Mouse (Mus musculus) G1E (cell line): Measurements from ENCODE around the gene Map2k5. TPM values are rescaled to one million over a fixed set of nuclear protein-coding genes. Genes with fewer than 3 reads are reported as not detected.

Experiments used
- ATAC-seq: 2 replicates; pipeline ENCODE4 v1.8.0; 2016; ENCODE audit warnings: mild to moderate bottlenecking; ENCODE audit not compliant: insufficient number of reproducible peaks, poor library complexity, low FRiP score, severe bottlenecking; ENCODE audit errors: extremely low read depth
- DNase-seq: peaks from one replicate; pipeline ENCODE4 v3.0.0; 2012; ENCODE audit warnings: low spot score
- H3K27me3 ChIP-seq: 2 replicates; pipeline ENCODE4 v1.6.1; 2012; ENCODE audit warnings: mild to moderate bottlenecking, low read length, inconsistent platforms; ENCODE audit not compliant: insufficient read depth
- H3K36me3 ChIP-seq: replicated peaks from 2 replicates; pipeline ENCODE3; 2012; ENCODE audit warnings: mild to moderate bottlenecking, inconsistent platforms
- H3K4me1 ChIP-seq: 2 replicates; pipeline ENCODE4 v1.6.1; 2012; ENCODE audit warnings: low read depth, low read length, inconsistent platforms, mixed read lengths; ENCODE audit not compliant: insufficient read depth
- H3K4me3 ChIP-seq: 2 replicates; pipeline ENCODE4 v1.5.1; 2012; ENCODE audit warnings: low read depth, mild to moderate bottlenecking, inconsistent platforms, low read length, moderate library complexity, mixed read lengths
- H3K9me3 ChIP-seq: replicated peaks from 2 replicates; pipeline ENCODE4 v1.6.1; 2012; ENCODE audit warnings: inconsistent platforms
- CTCF ChIP-seq: IDR thresholded peaks from 2 replicates; pipeline ENCODE4 v1.5.1; 2012; ENCODE audit warnings: low read depth, low read length, inconsistent platforms, mixed read lengths
- GATA1 ChIP-seq: IDR thresholded peaks from 2 replicates; pipeline ENCODE4 v1.6.1; 2012; ENCODE audit warnings: borderline replicate concordance, low read length, inconsistent platforms, mixed read lengths
- GATA2 ChIP-seq: IDR thresholded peaks from 2 replicates; pipeline ENCODE4 v1.6.1; 2012; ENCODE audit warnings: low read depth, low read length, inconsistent platforms, borderline replicate concordance
- POLR2AphosphoS5 ChIP-seq: IDR thresholded peaks from 2 replicates; pipeline ENCODE4 v1.6.1; 2012; ENCODE audit warnings: low read depth, low read length, inconsistent platforms; ENCODE audit not compliant: insufficient replicate concordance
- TAL1 ChIP-seq: conservative IDR thresholded peaks from 2 replicates; pipeline ENCODE4 v1.6.1; 2012; ENCODE audit warnings: low read depth, low read length, inconsistent platforms, mixed read lengths
- polyA plus RNA-seq: library from polyadenylated mRNA; stranded (reverse); fragments of >175 nt; gene quantifications from 2 replicates; pipeline ENCODE4 v1.2.3, GENCODE M21; 2012
- total RNA-seq, 2 experiments: library from RNA; stranded (forward) in 1 of 2; stranded (reverse) in 1 of 2; fragments of 200-1000 nt in 1 of 2; fragments of >200 nt in 1 of 2; fragmentation: Nextera tagmentation in 1 of 2; gene quantifications; 2 replicates each; pipeline ENCODE4 v1.2.3; 2014 to 2017

The Map2k5 gene
- total and polyA plus RNA-seq, 3 experiments = 18.0 to 32.4 (median 31.8) TPM

DNA sequence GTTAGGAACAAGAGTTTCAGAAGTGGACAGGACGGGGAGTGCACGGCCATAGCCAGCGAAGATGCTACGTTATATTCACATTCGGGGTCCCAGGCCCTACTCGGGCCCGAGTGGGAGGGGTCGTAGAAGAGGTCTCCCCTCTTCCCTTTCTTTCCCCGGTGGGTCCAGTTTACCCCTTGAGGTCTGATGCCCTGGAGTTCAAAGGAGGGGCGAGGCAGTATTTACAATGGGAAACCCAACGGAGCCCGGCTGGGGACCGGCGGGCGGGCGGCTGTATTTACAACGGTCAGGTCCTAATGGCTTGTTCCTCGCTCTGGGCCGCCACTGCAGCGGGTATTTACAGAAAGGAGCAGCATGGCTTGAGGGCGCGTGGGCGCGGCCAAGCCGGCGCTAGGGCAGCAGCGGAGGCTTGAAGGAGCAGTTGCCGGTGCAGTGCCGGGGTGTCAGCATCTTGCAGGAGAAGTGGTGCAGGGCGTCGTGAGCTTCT, 239.2 kb downstream of the Map2k5 start:
- TF ChIP-seq POLR2AphosphoS5 = no peak
- TF ChIP-seq CTCF = no peak
- no peak for TF ChIP-seq TAL1
- no peak for TF ChIP-seq GATA2
- TF ChIP-seq GATA1 = no peak
- Histone ChIP-seq H3K4me1 (peaks cover 19% of the 10 kb centered on the region), H3K36me3 (no peaks in the 10 kb centered on the region), H3K4me3 (no peak overlapping the region; the same call in 1 of the 2 replicates), H3K9me3 (peaks cover 16% of the 10 kb centered on the region), H3K27me3 (peaks cover 77% of the 10 kb centered on the region)
- no peak for DNase-seq
- no peak for ATAC-seq

DNA sequence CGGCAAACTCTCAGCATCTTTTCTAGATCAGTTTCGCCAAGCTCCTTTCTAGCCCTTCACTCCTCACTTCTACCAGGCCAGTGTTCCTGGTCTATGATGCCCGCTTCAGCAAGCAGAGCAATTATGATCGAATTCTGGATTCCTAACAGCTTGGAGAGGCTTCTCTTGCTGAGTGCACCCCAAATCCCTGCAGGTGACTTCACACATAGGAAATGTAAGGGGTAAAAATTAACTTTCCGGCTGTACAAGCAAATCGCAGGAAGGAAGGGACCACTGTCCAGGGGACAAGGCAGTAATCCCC, 240.1 kb downstream of the Map2k5 start:
- ATAC-seq (no peak), DNase-seq (no peak)
- Histone ChIP-seq H3K27me3 (peaks cover 76% of the 10 kb centered on the region), H3K4me3 (no peak overlapping the region), H3K9me3 (peaks cover 7% of the 10 kb centered on the region), H3K4me1 (peaks cover 25% of the 10 kb centered on the region), H3K36me3 (no peaks in the 10 kb centered on the region)
- no peak for TF ChIP-seq POLR2AphosphoS5
- TF ChIP-seq TAL1 = no peak
- TF ChIP-seq GATA2 = no peak

DNA sequence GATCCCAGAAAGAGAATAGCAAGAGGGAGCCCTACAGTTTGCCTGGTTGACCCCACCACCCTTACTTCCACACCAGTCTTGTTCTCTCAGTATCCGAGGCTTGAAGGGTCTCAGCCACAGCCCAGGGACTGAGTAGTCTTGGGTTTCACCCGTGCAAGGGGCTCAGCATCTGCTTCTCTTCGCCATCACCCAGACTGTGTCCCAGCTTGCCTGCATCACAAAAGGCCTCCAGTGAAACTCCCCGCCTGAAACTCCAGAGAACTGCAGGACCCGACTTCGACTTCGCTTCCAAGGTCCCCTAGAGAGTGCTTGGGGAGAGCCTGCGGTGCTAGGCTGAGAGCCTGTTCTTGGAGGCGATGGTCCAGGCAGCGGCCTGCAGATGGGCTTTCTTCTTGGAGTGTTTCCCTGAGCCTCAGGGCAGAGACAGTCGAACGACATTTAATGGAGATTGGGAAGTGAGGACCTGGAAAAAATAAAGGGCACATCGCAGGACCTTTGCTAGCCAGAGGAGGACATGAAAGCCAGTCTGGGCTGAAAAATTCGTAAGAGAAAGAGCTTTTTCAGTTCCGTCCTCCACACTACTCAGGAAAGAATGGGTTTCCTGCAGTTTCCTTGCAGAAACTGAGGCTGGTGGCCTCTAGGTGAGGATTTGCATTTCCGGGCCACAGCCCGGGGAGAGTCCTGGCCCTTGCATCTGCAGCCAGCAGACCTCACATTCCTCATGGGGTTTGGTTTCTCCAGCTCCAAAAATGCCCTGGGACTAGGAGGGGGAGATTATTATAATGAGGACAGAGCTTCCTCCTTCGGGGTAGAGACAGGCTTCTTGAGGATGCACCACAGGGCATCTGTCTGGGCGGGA, 240.7 kb downstream of the Map2k5 start:
- no peaks in the 10 kb centered on the region for H3K36me3 ChIP-seq
- H3K4me1 ChIP-seq = peaks cover 31% of the 10 kb centered on the region
- ATAC-seq = no peak
- H3K27me3 ChIP-seq = peaks cover 76% of the 10 kb centered on the region
- no peak overlapping the region for H3K4me3 ChIP-seq
- TF ChIP-seq GATA1 = no peak
- TF ChIP-seq CTCF = no peak
- no peak for TF ChIP-seq TAL1
- TF ChIP-seq GATA2 = no peak
- no peak for TF ChIP-seq POLR2AphosphoS5
- H3K9me3 ChIP-seq = peaks cover 1% of the 10 kb centered on the region; the same call in 1 of the 2 replicates
- no peak for DNase-seq

DNA sequence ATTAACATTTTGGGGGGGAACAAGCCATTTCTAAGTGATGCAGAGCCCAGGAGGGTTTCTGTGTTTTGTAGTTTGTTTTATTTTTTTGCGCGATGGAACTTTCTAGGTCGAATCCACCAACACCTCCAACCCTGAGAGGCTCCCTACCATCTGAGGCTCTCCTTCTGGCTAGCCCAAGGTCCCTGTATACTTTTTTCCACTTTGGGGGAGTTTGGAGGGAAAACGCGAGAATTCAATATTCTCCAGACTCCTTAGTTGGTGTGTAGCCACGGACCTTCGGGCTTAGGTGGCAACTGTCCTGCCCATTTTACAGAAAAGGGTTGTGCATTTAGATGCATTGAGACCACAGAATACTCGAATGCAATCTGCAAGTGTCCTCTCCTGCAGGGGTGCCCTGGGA, 241.5 kb downstream of the Map2k5 start:
- no peak overlapping the region for H3K4me3 ChIP-seq
- no peak for DNase-seq
- H3K4me1 ChIP-seq = peaks cover 32% of the 10 kb centered on the region
- ATAC-seq = no peak
- no peak for TF ChIP-seq POLR2AphosphoS5
- no peak for TF ChIP-seq GATA1
- H3K27me3 ChIP-seq = peaks cover 72% of the 10 kb centered on the region
- H3K36me3 ChIP-seq = no peaks in the 10 kb centered on the region
- H3K9me3 ChIP-seq = no peaks in the 10 kb centered on the region

DNA sequence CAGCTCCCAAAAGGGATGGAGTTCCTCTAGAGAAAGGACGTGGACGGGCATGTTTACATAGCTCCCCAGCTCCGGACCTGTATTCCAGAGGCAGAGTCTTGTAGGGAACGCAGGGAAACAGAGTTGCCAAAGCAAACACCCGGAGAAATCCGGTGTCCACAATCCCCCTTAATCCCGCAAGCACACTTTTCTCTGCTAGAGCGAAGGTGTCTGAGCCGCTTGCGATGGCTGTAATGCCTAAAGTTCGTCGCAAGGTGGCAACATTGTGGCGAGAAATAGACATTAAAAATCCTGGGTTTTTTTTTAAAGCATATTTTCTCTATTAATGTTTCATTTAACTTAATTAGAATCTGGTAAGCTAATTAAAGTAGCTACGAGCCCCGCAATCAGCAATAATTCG, 241.9 kb downstream of the Map2k5 start:
- no peaks in the 10 kb centered on the region for H3K36me3 ChIP-seq
- ATAC-seq = no peak
- peaks cover 71% of the 10 kb centered on the region for H3K27me3 ChIP-seq
- no peaks in the 10 kb centered on the region for H3K9me3 ChIP-seq
- peak; percentile 43 for DNase-seq
- no peak for TF ChIP-seq TAL1
- TF ChIP-seq GATA1 = no peak
- TF ChIP-seq CTCF = no peak
- no peak for TF ChIP-seq GATA2
- TF ChIP-seq POLR2AphosphoS5 = no peak
- H3K4me3 ChIP-seq = no peak overlapping the region; the same call in 1 of the 2 replicates
- peaks cover 32% of the 10 kb centered on the region for H3K4me1 ChIP-seq

DNA sequence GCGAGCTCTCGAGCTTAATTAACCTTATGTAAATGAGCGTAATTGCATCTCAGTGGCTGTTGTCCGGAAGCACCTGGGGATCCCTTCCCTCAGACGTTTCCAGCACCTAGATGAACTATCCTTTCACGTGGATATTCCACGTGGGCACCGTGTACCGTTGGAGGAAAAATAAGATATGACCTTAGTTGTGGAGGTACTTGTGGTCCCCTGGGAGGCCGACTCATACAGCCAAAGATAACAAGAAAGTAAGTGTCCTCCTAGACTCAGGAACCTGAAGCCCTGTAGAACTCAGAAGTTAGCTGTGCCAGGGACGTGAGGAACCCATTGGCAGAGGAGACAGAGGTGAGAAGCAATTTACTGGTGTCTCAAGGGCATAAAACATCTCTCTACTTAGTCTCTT, 242.3 kb downstream of the Map2k5 start:
- Histone ChIP-seq H3K4me3 (no peak overlapping the region; the same call in 1 of the 2 replicates), H3K27me3 (peaks cover 73% of the 10 kb centered on the region), H3K9me3 (no peaks in the 10 kb centered on the region), H3K4me1 (peaks cover 32% of the 10 kb centered on the region), H3K36me3 (no peaks in the 10 kb centered on the region)
- no peak for ATAC-seq
- no peak for TF ChIP-seq TAL1
- no peak for TF ChIP-seq GATA1
- no peak for TF ChIP-seq POLR2AphosphoS5
- no peak for TF ChIP-seq GATA2
- TF ChIP-seq CTCF = no peak
- DNase-seq = no peak

DNA sequence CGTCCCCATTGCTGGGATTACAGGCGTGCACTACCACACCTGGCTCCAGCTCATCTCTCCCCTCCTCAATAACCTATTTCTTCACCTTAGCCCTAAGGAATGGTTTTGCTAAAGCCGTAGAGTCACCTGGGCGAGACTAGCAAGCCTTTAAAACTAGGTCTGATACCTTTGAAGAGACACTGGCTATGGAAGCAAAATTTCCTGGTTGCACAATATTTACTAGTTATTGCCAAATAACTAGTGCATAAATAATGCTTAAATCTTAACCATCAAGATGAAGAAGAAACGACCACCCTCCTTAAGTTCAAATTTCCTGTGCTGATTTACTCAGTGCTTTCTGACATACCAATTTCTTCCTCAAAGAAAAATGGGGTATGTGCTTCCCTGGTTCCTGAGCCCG, 244.0 kb downstream of the Map2k5 start:
- ATAC-seq (no peak), DNase-seq (no peak)
- TF ChIP-seq TAL1 = no peak
- no peak for TF ChIP-seq GATA1
- TF ChIP-seq CTCF = no peak
- no peak for TF ChIP-seq GATA2
- TF ChIP-seq POLR2AphosphoS5 = no peak
- no peaks in the 10 kb centered on the region for H3K36me3 ChIP-seq
- H3K4me3 ChIP-seq = peak overlapping the region; percentile 55; the same call in 1 of the 2 replicates
- H3K4me1 ChIP-seq = peaks cover 30% of the 10 kb centered on the region
- H3K9me3 ChIP-seq = no peaks in the 10 kb centered on the region
- peaks cover 66% of the 10 kb centered on the region for H3K27me3 ChIP-seq
